Mouse (Mus musculus) lung, embryonic 14.5 days (tissue): ENCODE measurements around the gene Plcb4. TPM values are rescaled to one million over a fixed set of nuclear protein-coding genes. Genes with fewer than 3 reads are reported as not detected.

Source experiments
- ATAC-seq: fragments of 200-750 bp; cut with Nextera tagmentation; 2 replicates; pipeline ENCODE4 v1.8.0; 2017; ENCODE audit warnings: mild to moderate bottlenecking, moderate TSS enrichment, moderate library complexity; ENCODE audit not compliant: insufficient read depth
- DNase-seq: peaks from one replicate; pipeline ENCODE4 v3.0.0-alpha.2; 2015
- H3K27ac ChIP-seq: fragments of 300-500 bp; sonication (generic); 2 replicates; pipeline ENCODE4 v1.5.1; 2014; ENCODE audit warnings: low read depth, mild to moderate bottlenecking, moderate library complexity
- H3K27me3 ChIP-seq: fragments of 300-500 bp; sonication (generic); 2 replicates; pipeline ENCODE4 v1.6.1; 2014; ENCODE audit warnings: low read length, control low read depth; ENCODE audit not compliant: insufficient read depth
- H3K36me3 ChIP-seq: fragments of 300-500 bp; sonication (generic); 2 replicates; pipeline ENCODE4 v1.6.1; 2014; ENCODE audit warnings: control low read depth; ENCODE audit not compliant: insufficient read depth
- H3K4me1 ChIP-seq: fragments of 300-500 bp; sonication (generic); 2 replicates; pipeline ENCODE4 v1.6.1; 2014; ENCODE audit warnings: antibody characterized with exemption, control low read depth; ENCODE audit not compliant: insufficient read depth
- H3K4me2 ChIP-seq: fragments of 300-500 bp; sonication (generic); 2 replicates; pipeline ENCODE4 v1.6.1; 2014; ENCODE audit warnings: mild to moderate bottlenecking
- H3K4me3 ChIP-seq: fragments of 300-500 bp; sonication (generic); 2 replicates; pipeline ENCODE4 v1.5.1; 2014; ENCODE audit warnings: low read depth, low read length
- H3K9ac ChIP-seq: fragments of 300-500 bp; sonication (generic); 2 replicates; pipeline ENCODE4 v1.6.1; 2014
- H3K9me3 ChIP-seq: fragments of 300-500 bp; sonication (generic); 2 replicates; pipeline ENCODE4 v1.6.1; 2016; ENCODE audit warnings: low read depth, low read length, control low read depth
- CTCF ChIP-seq: IDR thresholded peaks from 2 replicates; pipeline ENCODE4 v1.5.1; 2016; ENCODE audit warnings: antibody characterized with exemption, low read depth
- WGBS: fragments of 180-500 bp; shearing (Covaris S2); extraction: QIAGEN DNeasy Blood & Tissue Kit; methylation state at CpG from one replicate; pipeline ENCODE4 v1.1.7; 2014; 5-methylcytosine and 5-hydroxymethylcytosine counted together
- polyA plus RNA-seq: library from polyadenylated mRNA; unstranded; fragments of >200 nt; fragmentation: Nextera tagmentation; extraction: Ambion mirVana; gene quantifications from 2 replicates; pipeline ENCODE4 v1.2.1, GENCODE M21; 2014

The Plcb4 gene
- polyA plus RNA-seq, 1 experiment from 2014 or later: 20.5 TPM

DNA sequence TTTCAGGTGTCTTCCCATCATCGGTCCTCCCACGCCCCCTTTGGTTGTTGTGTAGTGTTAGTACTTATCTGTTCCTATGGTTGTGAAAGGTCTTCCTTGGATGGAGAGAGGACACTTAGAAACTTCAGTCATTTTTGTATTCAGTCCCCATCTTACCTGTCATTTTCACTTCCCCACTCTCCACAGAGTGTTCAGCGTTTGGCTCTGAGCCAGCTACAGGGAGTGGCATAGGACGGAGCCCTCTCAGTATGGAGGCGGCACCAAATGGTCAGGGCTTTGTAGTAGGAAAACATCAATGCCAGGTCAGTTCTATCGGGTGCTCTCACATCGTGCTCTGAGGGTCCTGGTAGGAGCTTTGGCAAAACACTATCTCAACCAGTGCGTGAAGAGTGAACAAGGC lies 85.9 kb downstream of the Plcb4 start:
- no peak overlapping the region for H3K4me3 ChIP-seq
- H3K9ac ChIP-seq: no peak overlapping the region
- H3K36me3 ChIP-seq: no peaks in the 10 kb centered on the region
- WGBS: 54% methylated on average over 8 of the region's 8 CpGs
- peak; percentile 44 for DNase-seq
- H3K4me2 ChIP-seq: no peak overlapping the region
- no peaks in the 10 kb centered on the region for H3K9me3 ChIP-seq
- H3K27ac ChIP-seq: no peak overlapping the region
- H3K4me1 ChIP-seq: peaks cover 11% of the 10 kb centered on the region; the same call in 1 of the 2 replicates
- no peak for TF ChIP-seq CTCF
- no peaks in the 10 kb centered on the region for H3K27me3 ChIP-seq
- ATAC-seq: no peak

- DNase-seq (peak; percentile 60), ATAC-seq (no peak)
- Histone ChIP-seq H3K4me2 (no peak overlapping the region), H3K36me3 (no peaks in the 10 kb centered on the region), H3K4me3 (no peak overlapping the region), H3K4me1 (peaks cover 11% of the 10 kb centered on the region; the same call in 1 of the 2 replicates), H3K27ac (no peak overlapping the region), H3K9me3 (no peaks in the 10 kb centered on the region), H3K9ac (no peak overlapping the region), H3K27me3 (no peaks in the 10 kb centered on the region)
- TF ChIP-seq CTCF: peak; percentile 40
- 43% methylated on average over 7 of the region's 7 CpGs for WGBS
Observed at GRCm38 (mm10) chr2:135745126-135745525, 86.3 kb downstream of the Plcb4 start.

DNA sequence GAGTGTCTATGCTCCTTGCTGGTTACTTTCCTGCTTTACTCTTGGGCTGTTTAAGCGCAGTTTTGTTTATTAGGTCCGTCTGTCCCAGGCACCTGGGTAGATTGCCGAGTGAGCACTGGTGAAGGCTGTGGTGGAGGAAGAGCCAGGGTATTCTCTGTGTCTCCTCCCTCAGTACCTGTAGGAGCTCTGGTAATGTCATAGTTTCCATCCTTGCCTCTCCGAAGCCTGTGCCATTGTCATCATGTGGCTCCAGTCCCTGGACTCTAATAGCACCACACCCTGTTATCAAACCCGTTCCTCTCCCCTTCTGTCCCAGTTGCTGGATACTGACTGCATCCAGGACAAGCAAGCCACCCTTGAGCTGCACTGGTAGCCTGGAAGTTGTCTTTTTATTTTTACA lies 89.6 kb downstream of the Plcb4 start:
- Histone ChIP-seq H3K9ac (no peak overlapping the region), H3K4me1 (peaks cover 5% of the 10 kb centered on the region; the same call in 1 of the 2 replicates), H3K4me3 (no peak overlapping the region), H3K9me3 (no peaks in the 10 kb centered on the region), H3K36me3 (no peaks in the 10 kb centered on the region), H3K27me3 (no peaks in the 10 kb centered on the region), H3K27ac (no peak overlapping the region), H3K4me2 (no peak overlapping the region)
- no peak for ATAC-seq
- TF ChIP-seq CTCF: no peak
- WGBS: 58% methylated on average over 5 of the region's 5 CpGs
- no peak for DNase-seq

DNA sequence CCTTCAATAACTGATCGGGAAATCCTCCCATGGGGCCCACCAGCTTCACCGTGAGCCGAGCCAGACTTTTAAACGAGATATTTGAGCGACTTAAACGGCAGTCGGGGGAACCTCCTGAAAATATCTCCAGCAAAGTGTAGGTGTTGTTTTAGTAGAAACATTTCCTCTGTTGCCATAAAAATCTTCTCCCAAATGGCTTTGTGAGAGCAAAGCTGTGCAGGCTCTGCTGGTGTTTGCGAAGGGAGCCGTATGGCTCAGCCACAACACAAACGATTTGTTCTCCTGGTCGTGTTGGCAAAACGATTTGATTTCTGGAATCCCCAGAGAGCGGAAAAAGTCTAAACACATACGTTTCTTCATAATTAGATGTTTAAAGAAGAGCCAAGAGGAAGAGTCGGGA lies 90.8 kb downstream of the Plcb4 start:
- DNase-seq (no peak), ATAC-seq (no peak)
- H3K4me3 ChIP-seq: no peak overlapping the region
- no peak overlapping the region for H3K9ac ChIP-seq
- H3K4me2 ChIP-seq: no peak overlapping the region
- no peak for TF ChIP-seq CTCF
- no peaks in the 10 kb centered on the region for H3K4me1 ChIP-seq
- 47% methylated on average over 15 of the region's 15 CpGs for WGBS
- no peaks in the 10 kb centered on the region for H3K27me3 ChIP-seq
- no peaks in the 10 kb centered on the region for H3K36me3 ChIP-seq
- H3K9me3 ChIP-seq: no peaks in the 10 kb centered on the region
- H3K27ac ChIP-seq: no peak overlapping the region

DNA sequence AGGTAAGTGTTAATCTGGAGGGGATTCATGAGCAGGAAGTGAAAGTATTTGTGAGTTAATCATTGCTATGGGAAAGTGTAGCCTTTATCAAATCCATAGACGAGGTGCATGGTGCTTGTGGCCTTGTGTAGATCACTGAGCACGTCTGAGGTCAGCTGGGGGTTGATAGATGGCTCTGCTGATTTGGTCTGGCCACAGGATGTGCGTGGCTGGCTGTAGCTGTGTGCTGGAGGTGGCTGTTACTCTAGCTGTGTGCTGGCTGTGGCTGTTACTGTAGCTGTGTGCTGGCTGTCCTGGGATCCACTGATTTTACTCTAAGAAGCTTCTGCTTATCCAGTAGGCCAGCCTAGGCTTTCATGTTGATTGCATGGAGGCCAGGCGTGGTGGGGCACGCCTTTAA lies 91.9 kb downstream of the Plcb4 start:
- whole genome bisulfite sequencing: 54% methylated on average over 5 of the region's 5 CpGs
- no peaks in the 10 kb centered on the region for H3K36me3 ChIP-seq
- no peak overlapping the region for H3K9ac ChIP-seq
- TF ChIP-seq CTCF: no peak
- no peak overlapping the region for H3K4me3 ChIP-seq
- no peaks in the 10 kb centered on the region for H3K4me1 ChIP-seq
- H3K4me2 ChIP-seq: no peak overlapping the region
- H3K27me3 ChIP-seq: no peaks in the 10 kb centered on the region
- no peaks in the 10 kb centered on the region for H3K9me3 ChIP-seq
- H3K27ac ChIP-seq: no peak overlapping the region
- no peak for DNase-seq
- no peak for ATAC-seq

- WGBS: 81% methylated on average over 5 of the region's 5 CpGs
- no peak for DNase-seq
- no peak overlapping the region for H3K9ac ChIP-seq
- no peak for ATAC-seq
- no peaks in the 10 kb centered on the region for H3K4me1 ChIP-seq
- no peaks in the 10 kb centered on the region for H3K36me3 ChIP-seq
- H3K4me2 ChIP-seq: no peak overlapping the region
- no peaks in the 10 kb centered on the region for H3K9me3 ChIP-seq
- no peaks in the 10 kb centered on the region for H3K27me3 ChIP-seq
- no peak overlapping the region for H3K27ac ChIP-seq
- H3K4me3 ChIP-seq: no peak overlapping the region
- TF ChIP-seq CTCF: no peak
Observed at GRCm38 (mm10) chr2:135755792-135756191, 97.0 kb downstream of the Plcb4 start.

DNA sequence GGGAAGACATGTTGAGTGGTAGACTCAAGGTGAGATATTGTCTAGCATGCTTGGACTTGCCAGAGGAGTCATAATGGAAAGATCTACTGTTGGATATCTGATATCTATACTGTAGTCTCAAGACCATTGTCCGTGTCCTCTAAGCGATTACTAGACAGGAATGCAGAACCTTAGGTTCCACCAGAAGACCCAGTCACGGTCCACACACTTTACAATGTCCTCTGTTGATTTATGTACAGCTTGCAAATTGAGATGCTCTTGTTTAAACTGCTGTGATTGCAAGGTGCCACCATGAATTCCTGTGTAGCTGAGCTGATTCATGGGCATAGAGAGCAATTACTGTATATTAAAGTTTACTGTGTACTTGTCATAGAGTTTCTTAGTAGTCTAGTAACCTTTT lies 98.7 kb downstream of the Plcb4 start:
- DNase-seq: no peak
- Histone ChIP-seq H3K9me3 (no peaks in the 10 kb centered on the region), H3K4me3 (no peak overlapping the region), H3K27ac (no peak overlapping the region), H3K36me3 (no peaks in the 10 kb centered on the region), H3K4me2 (no peak overlapping the region), H3K4me1 (no peaks in the 10 kb centered on the region; the same call in 1 of the 2 replicates), H3K9ac (no peak overlapping the region), H3K27me3 (no peaks in the 10 kb centered on the region)
- ATAC-seq: no peak
- no peak for TF ChIP-seq CTCF
- 93% methylated on average over 3 of the region's 3 CpGs for WGBS
